Mouse (Mus musculus) kidney, embryonic 16.5 days (tissue): ENCODE measurements around the gene Nrap. TPM values are rescaled to one million over a fixed set of nuclear protein-coding genes. Genes with fewer than 3 reads are reported as not detected.
"Not testable (repeated sequence)": the region's sequence is repeated elsewhere in the genome, so short reads cannot be mapped to it uniquely, and the experiment has no call there.

Experiments used
- ATAC-seq: fragments of 200-750 bp; cut with Nextera tagmentation; 2 replicates; pipeline ENCODE4 v1.8.0; 2017; ENCODE audit warnings: moderate TSS enrichment; ENCODE audit not compliant: low FRiP score, low TSS enrichment
- H3K27ac ChIP-seq: fragments of 300-500 bp; sonication (generic); 2 replicates; pipeline ENCODE4 v1.5.1; 2014; ENCODE audit warnings: low read length
- H3K27me3 ChIP-seq: fragments of 300-500 bp; sonication (generic); 2 replicates; pipeline ENCODE4 v1.6.1; 2014; ENCODE audit warnings: low read length, control low read depth, mixed read lengths; ENCODE audit not compliant: insufficient read depth
- H3K36me3 ChIP-seq: fragments of 300-500 bp; sonication (generic); 2 replicates; pipeline ENCODE4 v1.6.1; 2014; ENCODE audit warnings: low read length, control low read depth, mixed read lengths; ENCODE audit not compliant: insufficient read depth
- H3K4me1 ChIP-seq: fragments of 300-500 bp; sonication (generic); 2 replicates; pipeline ENCODE4 v1.6.1; 2014; ENCODE audit warnings: low read length, control low read depth, mixed read lengths; ENCODE audit not compliant: insufficient read depth
- H3K4me2 ChIP-seq: fragments of 300-500 bp; sonication (generic); replicated peaks from 2 replicates; pipeline ENCODE4 v1.6.1; 2014; ENCODE audit warnings: low read depth, low read length
- H3K4me3 ChIP-seq: fragments of 300-500 bp; sonication (generic); 2 replicates; pipeline ENCODE4 v1.5.1; 2014; ENCODE audit warnings: mild to moderate bottlenecking, low read length
- H3K9ac ChIP-seq: fragments of 300-500 bp; sonication (generic); replicated peaks from 2 replicates; pipeline ENCODE4 v1.6.1; 2014; ENCODE audit warnings: low read length
- H3K9me3 ChIP-seq: fragments of 300-500 bp; sonication (generic); 2 replicates; pipeline ENCODE4 v1.6.1; 2016; ENCODE audit warnings: low read length, control low read depth
- WGBS: fragments of 180-500 bp; shearing (Covaris S2); extraction: QIAGEN DNeasy Blood & Tissue Kit; methylation state at CpG from one replicate; pipeline ENCODE4 v1.1.7; 2014; 5-methylcytosine and 5-hydroxymethylcytosine counted together
- polyA plus RNA-seq: library from polyadenylated mRNA; unstranded; fragments of >200 nt; fragmentation: Nextera tagmentation; extraction: Ambion mirVana; gene quantifications from 2 replicates; pipeline ENCODE4 v1.2.1, GENCODE M21; 2015

Nrap gene
- polyA plus RNA-seq, 1 experiment from 2014 or later = 0.37 TPM

GRCm38 (mm10) chr19:56423370-56423769 is 33.5 kb upstream of the Nrap start:
- Histone ChIP-seq H3K36me3 (no peaks in the 10 kb centered on the region; the same call in 1 of the 2 replicates), H3K4me3 (no peak overlapping the region), H3K4me1 (peaks cover 10% of the 10 kb centered on the region), H3K4me2 (0 out of 2 replicates have a peak overlapping the region, but pooled peaks have one; percentile 3), H3K27ac (no peak overlapping the region), H3K27me3 (no peaks in the 10 kb centered on the region), H3K9ac (no peak overlapping the region), H3K9me3 (no peaks in the 10 kb centered on the region)
- 49% methylated on average over 12 of the region's 12 CpGs for WGBS
- ATAC-seq = no peak

GRCm38 (mm10) chr19:56422476-56423338 is 32.9 kb upstream of the Nrap start:
- no peak overlapping the region for H3K9ac ChIP-seq
- no peaks in the 10 kb centered on the region for H3K9me3 ChIP-seq
- no peaks in the 10 kb centered on the region for H3K27me3 ChIP-seq
- no peak overlapping the region for H3K4me3 ChIP-seq
- 17% methylated on average over 14 of the region's 14 CpGs for WGBS
- peak; percentile 61 for ATAC-seq
- no peaks in the 10 kb centered on the region; the same call in 1 of the 2 replicates for H3K36me3 ChIP-seq
- H3K4me2 ChIP-seq = 0 out of 2 replicates have a peak overlapping the region, but pooled peaks have one; percentile 3
- no peak overlapping the region for H3K27ac ChIP-seq
- peaks cover 10% of the 10 kb centered on the region for H3K4me1 ChIP-seq

- Histone ChIP-seq H3K27ac (no peak overlapping the region), H3K9me3 (no peaks in the 10 kb centered on the region), H3K4me1 (peaks cover 10% of the 10 kb centered on the region), H3K4me3 (no peak overlapping the region), H3K9ac (no peak overlapping the region), H3K36me3 (no peaks in the 10 kb centered on the region; the same call in 1 of the 2 replicates), H3K4me2 (no peak overlapping the region), H3K27me3 (no peaks in the 10 kb centered on the region)
- no peak for ATAC-seq
- 87% methylated on average over 3 of the region's 3 CpGs for WGBS
Observed at GRCm38 (mm10) chr19:56420345-56420744, 30.5 kb upstream of the Nrap start.

GRCm38 (mm10) chr19:56419452-56419851 is 29.6 kb upstream of the Nrap start:
- Histone ChIP-seq H3K27me3 (no peaks in the 10 kb centered on the region), H3K9ac (no peak overlapping the region), H3K9me3 (no peaks in the 10 kb centered on the region), H3K36me3 (no peaks in the 10 kb centered on the region), H3K4me1 (peaks cover 10% of the 10 kb centered on the region), H3K4me3 (no peak overlapping the region), H3K27ac (no peak overlapping the region), H3K4me2 (no peak overlapping the region)
- 50% methylated on average over 9 of the region's 9 CpGs for WGBS
- ATAC-seq = no peak

GRCm38 (mm10) chr19:56418404-56418803 is 28.6 kb upstream of the Nrap start:
- H3K4me1 ChIP-seq = peaks cover 5% of the 10 kb centered on the region
- no peaks in the 10 kb centered on the region for H3K9me3 ChIP-seq
- no peaks in the 10 kb centered on the region for H3K27me3 ChIP-seq
- 81% methylated on average over 4 of the region's 4 CpGs for WGBS
- no peak overlapping the region for H3K4me3 ChIP-seq
- no peak overlapping the region for H3K27ac ChIP-seq
- no peak for ATAC-seq
- no peak overlapping the region for H3K9ac ChIP-seq
- no peak overlapping the region for H3K4me2 ChIP-seq
- H3K36me3 ChIP-seq = no peaks in the 10 kb centered on the region

GRCm38 (mm10) chr19:56409884-56410283 is 20.0 kb upstream of the Nrap start:
- not testable (repeated sequence) for H3K4me2 ChIP-seq, H3K4me1 ChIP-seq, H3K9me3 ChIP-seq, H3K27me3 ChIP-seq, H3K4me3 ChIP-seq, ATAC-seq, H3K9ac ChIP-seq, H3K27ac ChIP-seq
- 93% methylated on average over 4 of the region's 4 CpGs for WGBS
- H3K36me3 ChIP-seq = peaks cover 22% of the 10 kb centered on the region

- no peak for ATAC-seq
- no peak overlapping the region for H3K27ac ChIP-seq
- no peak overlapping the region for H3K9ac ChIP-seq
- H3K4me2 ChIP-seq = no peak overlapping the region
- 90% methylated on average over 7 of the region's 7 CpGs for WGBS
- H3K4me3 ChIP-seq = no peak overlapping the region
- no peaks in the 10 kb centered on the region for H3K27me3 ChIP-seq
- no peaks in the 10 kb centered on the region for H3K4me1 ChIP-seq
- H3K36me3 ChIP-seq = peaks cover 22% of the 10 kb centered on the region
- no peaks in the 10 kb centered on the region for H3K9me3 ChIP-seq
Observed at GRCm38 (mm10) chr19:56406581-56406980, 16.7 kb upstream of the Nrap start.

GRCm38 (mm10) chr19:56405824-56406223 is 16.0 kb upstream of the Nrap start:
- Histone ChIP-seq H3K9ac (no peak overlapping the region), H3K4me2 (no peak overlapping the region), H3K4me3 (no peak overlapping the region), H3K27me3 (no peaks in the 10 kb centered on the region), H3K27ac (no peak overlapping the region), H3K36me3 (peaks cover 22% of the 10 kb centered on the region), H3K4me1 (no peaks in the 10 kb centered on the region), H3K9me3 (no peaks in the 10 kb centered on the region)
- WGBS = 94% methylated on average over 4 of the region's 4 CpGs
- no peak for ATAC-seq

GRCm38 (mm10) chr19:56401864-56402263 is 12.0 kb upstream of the Nrap start:
- no peak overlapping the region for H3K4me2 ChIP-seq
- peaks cover 13% of the 10 kb centered on the region; the same call in 1 of the 2 replicates for H3K4me1 ChIP-seq
- H3K4me3 ChIP-seq = no peak overlapping the region
- no peak overlapping the region for H3K27ac ChIP-seq
- 81% methylated on average over 6 of the region's 6 CpGs for WGBS
- no peak overlapping the region for H3K9ac ChIP-seq
- H3K27me3 ChIP-seq = no peaks in the 10 kb centered on the region
- no peak for ATAC-seq
- H3K36me3 ChIP-seq = peaks cover 6% of the 10 kb centered on the region; the same call in 1 of the 2 replicates
- H3K9me3 ChIP-seq = no peaks in the 10 kb centered on the region

- no peaks in the 10 kb centered on the region for H3K9me3 ChIP-seq
- no peak overlapping the region for H3K27ac ChIP-seq
- H3K27me3 ChIP-seq = no peaks in the 10 kb centered on the region
- ATAC-seq = no peak
- H3K36me3 ChIP-seq = peaks cover 4% of the 10 kb centered on the region; the same call in 1 of the 2 replicates
- no peak overlapping the region for H3K4me2 ChIP-seq
- WGBS = 52% methylated on average over 14 of the region's 14 CpGs
- no peak overlapping the region for H3K9ac ChIP-seq
- peaks cover 13% of the 10 kb centered on the region; the same call in 1 of the 2 replicates for H3K4me1 ChIP-seq
- H3K4me3 ChIP-seq = no peak overlapping the region
Observed at GRCm38 (mm10) chr19:56400200-56400599, 10.4 kb upstream of the Nrap start.
